Mouse (Mus musculus) kidney, embryonic 14.5 days (tissue): ENCODE data around the gene Hdgfl3. TPM values are rescaled to one million over a fixed set of nuclear protein-coding genes. Genes with fewer than 3 reads are reported as not detected.
"Not testable (repeated sequence)": the region's sequence is repeated elsewhere in the genome, so short reads cannot be mapped to it uniquely, and the experiment has no call there.

Experiments
- ATAC-seq: fragments of 200-750 bp; cut with Nextera tagmentation; 2 replicates; pipeline ENCODE4 v1.8.0; 2017; ENCODE audit warnings: moderate number of reproducible peaks, mild to moderate bottlenecking, moderate TSS enrichment, moderate library complexity; ENCODE audit not compliant: low FRiP score, low TSS enrichment
- H3K27ac ChIP-seq: fragments of 300-500 bp; sonication (generic); 2 replicates; pipeline ENCODE4 v1.5.1; 2014; ENCODE audit warnings: low read depth, mild to moderate bottlenecking, low read length, moderate library complexity, mixed read lengths
- H3K27me3 ChIP-seq: fragments of 300-500 bp; sonication (generic); 2 replicates; pipeline ENCODE4 v1.6.1; 2014; ENCODE audit warnings: mild to moderate bottlenecking, low read length; ENCODE audit not compliant: control insufficient read depth, insufficient read depth
- H3K36me3 ChIP-seq: fragments of 300-500 bp; sonication (generic); 2 replicates; pipeline ENCODE4 v1.6.1; 2014; ENCODE audit warnings: low read length, mixed read lengths; ENCODE audit not compliant: control insufficient read depth, insufficient read depth
- H3K4me1 ChIP-seq: fragments of 300-500 bp; sonication (generic); 2 replicates; pipeline ENCODE4 v1.6.1; 2014; ENCODE audit warnings: low read length, mixed read lengths; ENCODE audit not compliant: control insufficient read depth, insufficient read depth
- H3K4me2 ChIP-seq: fragments of 300-500 bp; sonication (generic); replicated peaks from 2 replicates; pipeline ENCODE4 v1.6.1; 2014; ENCODE audit warnings: low read depth, mild to moderate bottlenecking, low read length
- H3K4me3 ChIP-seq: fragments of 300-500 bp; sonication (generic); 2 replicates; pipeline ENCODE4 v1.5.1; 2014; ENCODE audit warnings: mild to moderate bottlenecking, low read length
- H3K9ac ChIP-seq: fragments of 300-500 bp; sonication (generic); 2 replicates; pipeline ENCODE4 v1.6.1; 2014; ENCODE audit warnings: low read depth, mild to moderate bottlenecking, low read length, moderate library complexity
- H3K9me3 ChIP-seq: fragments of 300-500 bp; sonication (generic); 2 replicates; pipeline ENCODE4 v1.6.1; 2016; ENCODE audit warnings: low read length; ENCODE audit not compliant: control insufficient read depth
- WGBS: fragments of 180-500 bp; shearing (Covaris S2); extraction: QIAGEN DNeasy Blood & Tissue Kit; methylation state at CpG from one replicate; pipeline ENCODE4 v1.1.7; 2014; 5-methylcytosine and 5-hydroxymethylcytosine counted together
- polyA plus RNA-seq: library from polyadenylated mRNA; unstranded; fragments of >200 nt; fragmentation: Nextera tagmentation; extraction: Ambion mirVana; gene quantifications from 2 replicates; pipeline ENCODE4 v1.2.1, GENCODE M21; 2014

Gene Hdgfl3
- polyA plus RNA-seq, 1 experiment from 2014 or later: 21.5 TPM

- Histone ChIP-seq H3K27me3 (no peaks in the 10 kb centered on the region), H3K9ac (no peak overlapping the region), H3K4me1 (0 out of 2 replicates have a peak, but pooled peaks cover 5% of the 10 kb centered on the region), H3K27ac (no peak overlapping the region), H3K36me3 (no peaks in the 10 kb centered on the region), H3K4me3 (no peak overlapping the region), H3K4me2 (no peak overlapping the region), H3K9me3 (no peaks in the 10 kb centered on the region)
- 69% methylated on average over 3 of the region's 3 CpGs for WGBS
- ATAC-seq: no peak
These were observed 89.0 kb downstream of the Hdgfl3 start for GRCm38 (mm10) chr7:81845313-81845712.

- H3K27ac ChIP-seq: no peak overlapping the region
- H3K4me2 ChIP-seq: no peak overlapping the region
- no peaks in the 10 kb centered on the region for H3K9me3 ChIP-seq
- 53% methylated on average over 11 of the region's 11 CpGs for WGBS
- no peak for ATAC-seq
- no peak overlapping the region for H3K9ac ChIP-seq
- no peak overlapping the region for H3K4me3 ChIP-seq
- H3K27me3 ChIP-seq: no peaks in the 10 kb centered on the region
- no peaks in the 10 kb centered on the region for H3K36me3 ChIP-seq
- 0 out of 2 replicates have a peak, but pooled peaks cover 5% of the 10 kb centered on the region for H3K4me1 ChIP-seq
These were observed 89.5 kb downstream of the Hdgfl3 start for GRCm38 (mm10) chr7:81844801-81845200.

GRCm38 (mm10) chr7:81843903-81844302, 90.4 kb downstream of the Hdgfl3 start:
- H3K4me2 ChIP-seq: no peak overlapping the region
- H3K4me1 ChIP-seq: 0 out of 2 replicates have a peak, but pooled peaks cover 5% of the 10 kb centered on the region
- no peaks in the 10 kb centered on the region for H3K27me3 ChIP-seq
- H3K36me3 ChIP-seq: no peaks in the 10 kb centered on the region
- WGBS: 86% methylated on average over 8 of the region's 8 CpGs
- ATAC-seq: no peak
- no peak overlapping the region for H3K9ac ChIP-seq
- H3K9me3 ChIP-seq: no peaks in the 10 kb centered on the region
- H3K4me3 ChIP-seq: no peak overlapping the region
- H3K27ac ChIP-seq: no peak overlapping the region

- Histone ChIP-seq H3K27ac (no peak overlapping the region), H3K9ac (no peak overlapping the region), H3K4me3 (no peak overlapping the region), H3K36me3 (no peaks in the 10 kb centered on the region), H3K4me2 (no peak overlapping the region), H3K9me3 (no peaks in the 10 kb centered on the region), H3K4me1 (0 out of 2 replicates have a peak, but pooled peaks cover 5% of the 10 kb centered on the region), H3K27me3 (no peaks in the 10 kb centered on the region)
- ATAC-seq: no peak
- 74% methylated on average over 1 of the region's 1 CpGs for WGBS
These were observed 91.3 kb downstream of the Hdgfl3 start for GRCm38 (mm10) chr7:81842998-81843397.

GRCm38 (mm10) chr7:81842141-81842540, 92.1 kb downstream of the Hdgfl3 start:
- Histone ChIP-seq H3K4me3 (no peak overlapping the region), H3K36me3 (no peaks in the 10 kb centered on the region), H3K9me3 (no peaks in the 10 kb centered on the region), H3K4me2 (no peak overlapping the region), H3K9ac (no peak overlapping the region), H3K4me1 (0 out of 2 replicates have a peak, but pooled peaks cover 5% of the 10 kb centered on the region), H3K27me3 (no peaks in the 10 kb centered on the region), H3K27ac (no peak overlapping the region)
- WGBS: 93% methylated on average over 7 of the region's 7 CpGs
- ATAC-seq: no peak

GRCm38 (mm10) chr7:81841439-81841838, 92.8 kb downstream of the Hdgfl3 start:
- Histone ChIP-seq H3K4me3 (no peak overlapping the region), H3K36me3 (no peaks in the 10 kb centered on the region), H3K9me3 (no peaks in the 10 kb centered on the region), H3K9ac (no peak overlapping the region), H3K4me2 (no peak overlapping the region), H3K27ac (no peak overlapping the region), H3K4me1 (0 out of 2 replicates have a peak, but pooled peaks cover 5% of the 10 kb centered on the region), H3K27me3 (no peaks in the 10 kb centered on the region)
- ATAC-seq: no peak
- 84% methylated on average over 6 of the region's 6 CpGs for WGBS

GRCm38 (mm10) chr7:81840661-81841181, 93.6 kb downstream of the Hdgfl3 start:
- Histone ChIP-seq H3K27ac (no peak overlapping the region), H3K36me3 (no peaks in the 10 kb centered on the region), H3K4me1 (0 out of 2 replicates have a peak, but pooled peaks cover 5% of the 10 kb centered on the region), H3K9ac (no peak overlapping the region), H3K27me3 (no peaks in the 10 kb centered on the region), H3K9me3 (no peaks in the 10 kb centered on the region), H3K4me3 (no peak overlapping the region), H3K4me2 (no peak overlapping the region)
- no peak for ATAC-seq
- 71% methylated on average over 7 of the region's 7 CpGs for WGBS

GRCm38 (mm10) chr7:81839746-81840145, 94.5 kb downstream of the Hdgfl3 start:
- Histone ChIP-seq H3K36me3 (no peaks in the 10 kb centered on the region), H3K27ac (no peak overlapping the region), H3K4me1 (no peaks in the 10 kb centered on the region), H3K4me2 (no peak overlapping the region), H3K4me3 (no peak overlapping the region), H3K9ac (no peak overlapping the region), H3K27me3 (no peaks in the 10 kb centered on the region), H3K9me3 (no peaks in the 10 kb centered on the region)
- WGBS: 32% methylated on average over 6 of the region's 6 CpGs
- ATAC-seq: no peak

GRCm38 (mm10) chr7:81837771-81838170, 96.5 kb downstream of the Hdgfl3 start:
- H3K4me1 ChIP-seq, H3K27me3 ChIP-seq, H3K4me2 ChIP-seq, H3K36me3 ChIP-seq, H3K4me3 ChIP-seq, H3K9ac ChIP-seq, H3K27ac ChIP-seq, H3K9me3 ChIP-seq, ATAC-seq: not testable (repeated sequence)
- WGBS: 87% methylated on average over 5 of the region's 5 CpGs
